Mouse (Mus musculus): ENCODE data around the gene Cnnm3.

DNA sequence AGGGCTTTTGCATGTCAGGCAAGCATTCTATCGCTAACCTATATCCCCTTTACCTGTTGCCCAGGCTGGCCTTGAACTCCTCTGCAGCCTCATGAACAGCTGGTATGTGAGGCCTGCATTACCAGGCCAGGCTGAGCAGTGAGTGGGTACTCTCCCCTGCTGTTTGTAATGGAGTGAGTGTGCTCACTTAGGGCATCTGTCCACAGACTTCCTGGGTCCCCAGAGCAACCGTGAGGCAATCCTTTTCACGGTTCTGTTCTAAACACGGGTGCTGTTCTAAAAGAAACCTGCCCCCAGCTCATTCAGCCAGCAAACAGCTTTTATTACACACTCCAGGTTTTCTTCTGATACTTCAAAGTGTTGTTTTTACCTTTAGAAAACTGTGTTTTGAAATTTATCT is 27.1 kb downstream of the Cnnm3 start:
- TF ChIP-seq POLR2A (IDR thresholded peaks at IDR 0.05; ENCODE audit: low read depth, low read length): no peak
- no peak for TF ChIP-seq CTCF (IDR thresholded peaks at IDR 0.05; ENCODE audit: borderline replicate concordance, insufficient read depth, low read length)
